Mouse (Mus musculus) forebrain, embryonic 14.5 days (tissue): ENCODE measurements at regions not wholly inside any gene's neighbourhood (a gene's known extent, or its start where the extent isn't known, plus 50 kb on each side); places are given as distances from the start of the nearest gene placed in this dataset.
"Not testable (repeated sequence)": the region's sequence is repeated elsewhere in the genome, so short reads cannot be mapped to it uniquely, and the experiment has no call there.

Experiments used
- ATAC-seq: fragments of 200-750 bp; cut with Nextera tagmentation; 2 replicates; pipeline ENCODE4 v1.8.0; 2017; ENCODE audit warnings: mild to moderate bottlenecking, moderate library complexity
- DNase-seq: peaks from one replicate; pipeline ENCODE4 v3.0.0-alpha.2; 2015; ENCODE audit warnings: low spot score
- H3K27ac ChIP-seq: fragments of 300-500 bp; sonication (generic); 2 replicates; pipeline ENCODE4 v1.5.1; 2014; ENCODE audit warnings: low read depth, mild to moderate bottlenecking, control low read depth, low read length, moderate library complexity
- H3K27me3 ChIP-seq: fragments of 300-500 bp; sonication (generic); replicated peaks from 2 replicates; pipeline ENCODE4 v1.6.1; 2014; ENCODE audit warnings: low read length, control low read depth, mixed read lengths; ENCODE audit not compliant: control insufficient read depth, insufficient read depth
- H3K36me3 ChIP-seq: fragments of 300-500 bp; sonication (generic); 2 replicates; pipeline ENCODE4 v1.6.1; 2014; ENCODE audit warnings: low read length, control low read depth; ENCODE audit not compliant: control insufficient read depth, insufficient read depth
- H3K4me1 ChIP-seq: fragments of 300-500 bp; sonication (generic); 2 replicates; pipeline ENCODE4 v1.6.1; 2014; ENCODE audit warnings: antibody characterized with exemption, low read length, control low read depth; ENCODE audit not compliant: control insufficient read depth, insufficient read depth
- H3K4me2 ChIP-seq: fragments of 300-500 bp; sonication (generic); 2 replicates; pipeline ENCODE4 v1.6.1; 2014; ENCODE audit warnings: mild to moderate bottlenecking, control low read depth, low read length
- H3K4me3 ChIP-seq: fragments of 300-500 bp; sonication (generic); 2 replicates; pipeline ENCODE4 v1.5.1; 2014; ENCODE audit warnings: low read depth, low read length, control low read depth
- H3K9ac ChIP-seq: fragments of 300-500 bp; sonication (generic); 2 replicates; pipeline ENCODE4 v1.6.1; 2014; ENCODE audit warnings: mild to moderate bottlenecking, low read length, control low read depth, moderate library complexity
- H3K9me3 ChIP-seq: fragments of 300-500 bp; sonication (generic); replicated peaks from 2 replicates; pipeline ENCODE4 v1.6.1; 2016; ENCODE audit warnings: low read length, control low read depth, mixed read lengths; ENCODE audit not compliant: control insufficient read depth
- WGBS: fragments of 180-500 bp; shearing (Covaris S2); extraction: QIAGEN DNeasy Blood & Tissue Kit; methylation state at CpG from one replicate; pipeline ENCODE4 v1.1.7; 2014; 5-methylcytosine and 5-hydroxymethylcytosine counted together

GRCm38 (mm10) chr10:36884198-36884597 is 90.1 kb upstream of the Hdac2 start:
- H3K9ac ChIP-seq = no peak overlapping the region
- peak; percentile 31 for DNase-seq

GRCm38 (mm10) chr10:36897900-36898600 is 76.3 kb upstream of the Hdac2 start:
- Histone ChIP-seq H3K36me3 (no peaks in the 10 kb centered on the region), H3K4me3 (no peak overlapping the region)
- ATAC-seq = no peak

More at GRCm38 (mm10) chr10:36884198-36884597, 90.1 kb upstream of the Hdac2 start:
- ATAC-seq = peak; percentile 58; the same call in 1 of the 2 replicates
- WGBS = 69% methylated on average over 2 of the region's 2 CpGs
- no peaks in the 10 kb centered on the region for H3K27me3 ChIP-seq
- no peak overlapping the region for H3K4me3 ChIP-seq
- H3K9me3 ChIP-seq = no peaks in the 10 kb centered on the region
- no peak overlapping the region for H3K27ac ChIP-seq
- no peaks in the 10 kb centered on the region for H3K36me3 ChIP-seq
- H3K4me2 ChIP-seq = no peak overlapping the region
- H3K4me1 ChIP-seq = no peaks in the 10 kb centered on the region

GRCm38 (mm10) chr10:36908861-36909260 is 65.5 kb upstream of the Hdac2 start:
- Histone ChIP-seq H3K36me3 (no peaks in the 10 kb centered on the region), H3K27me3 (no peaks in the 10 kb centered on the region), H3K4me3 (no peak overlapping the region), H3K4me2 (no peak overlapping the region), H3K27ac (no peak overlapping the region), H3K9me3 (no peaks in the 10 kb centered on the region), H3K9ac (no peak overlapping the region), H3K4me1 (no peaks in the 10 kb centered on the region)
- ATAC-seq = no peak
- DNase-seq = no peak
- 83% methylated on average over 4 of the region's 4 CpGs for WGBS

More at GRCm38 (mm10) chr10:36897900-36898600, 76.3 kb upstream of the Hdac2 start:
- Histone ChIP-seq H3K9me3 (no peaks in the 10 kb centered on the region), H3K27ac (no peak overlapping the region), H3K4me1 (no peaks in the 10 kb centered on the region), H3K9ac (no peak overlapping the region), H3K27me3 (no peaks in the 10 kb centered on the region), H3K4me2 (no peak overlapping the region)
- WGBS = 81% methylated on average over 6 of the region's 6 CpGs
- DNase-seq = no peak

GRCm38 (mm10) chr10:36918037-36918436 is 56.3 kb upstream of the Hdac2 start:
- 58% methylated on average over 2 of the region's 2 CpGs for WGBS
- not testable (repeated sequence) for H3K4me2 ChIP-seq, ATAC-seq, H3K9ac ChIP-seq, H3K27ac ChIP-seq, H3K4me3 ChIP-seq, DNase-seq, H3K27me3 ChIP-seq, H3K9me3 ChIP-seq, H3K4me1 ChIP-seq, H3K36me3 ChIP-seq

GRCm38 (mm10) chr10:36923756-36924155 is 50.6 kb upstream of the Hdac2 start:
- ATAC-seq (no peak), DNase-seq (no peak)
- Histone ChIP-seq H3K36me3 (no peaks in the 10 kb centered on the region), H3K27ac (no peak overlapping the region), H3K4me1 (no peaks in the 10 kb centered on the region), H3K9me3 (no peaks in the 10 kb centered on the region), H3K4me2 (no peak overlapping the region), H3K4me3 (no peak overlapping the region), H3K27me3 (no peaks in the 10 kb centered on the region), H3K9ac (no peak overlapping the region)
- WGBS = 80% methylated on average over 3 of the region's 3 CpGs

- no peak overlapping the region for H3K4me3 ChIP-seq
- H3K9ac ChIP-seq = no peak overlapping the region
- H3K4me1 ChIP-seq = no peaks in the 10 kb centered on the region
- no peaks in the 10 kb centered on the region for H3K36me3 ChIP-seq
- H3K9me3 ChIP-seq = no peaks in the 10 kb centered on the region
- no peak for ATAC-seq
- no peak overlapping the region for H3K4me2 ChIP-seq
- no peak for DNase-seq
- H3K27me3 ChIP-seq = no peaks in the 10 kb centered on the region
- WGBS = 93% methylated on average over 2 of the region's 2 CpGs
- no peak overlapping the region for H3K27ac ChIP-seq
Measured at GRCm38 (mm10) chr10:36924161-36924560, 50.2 kb upstream of the Hdac2 start.
